Mouse (Mus musculus) left cerebral cortex, adult 6 months (tissue): Measurements from ENCODE around the gene Cox6b1. TPM values are rescaled to one million over a fixed set of nuclear protein-coding genes. Genes with fewer than 3 reads are reported as not detected.

Source experiments
- long read RNA-seq, 2 experiments: library from polyadenylated mRNA; unstranded; transcript quantifications; one replicate each; pipeline ENCODE4 v2.0.0; 2019 to 2020
- polyA plus RNA-seq: library from polyadenylated mRNA; unstranded; fragments of <200 nt; fragmentation: Nextera tagmentation; gene quantifications from 2 replicates; pipeline ENCODE4 v1.2.3, GENCODE M21; 2021

The Cox6b1 gene
- polyA plus RNA-seq = 2,467 and 2,532 TPM in 2 replicates
- long read RNA-seq, experiment 1, transcript Cox6b1-201 (4 exons, 618 nt) = major isoform, 254 of 262 reads
- long read RNA-seq, experiment 1, partial matches to known transcripts = 2 of 262 reads
- long read RNA-seq, experiment 1, other reads (novel, unspliced or antisense) = 6 of 262 reads
- long read RNA-seq, experiment 2, transcript Cox6b1-201 (4 exons, 618 nt) = major isoform, 1,410 of 1,465 reads
- long read RNA-seq, experiment 2, partial matches to known transcripts = 24 of 1,465 reads
- long read RNA-seq, experiment 2, other reads (novel, unspliced or antisense) = 29 of 1,465 reads

GRCm38 (mm10) chr7:30625530-30626384 is at the start of gene Cox6b1:
TSS of gene Cox6b1 (minus strand) at chr7:30626151.

GRCm38 (mm10) chr7:30671480-30671879 is 45.5 kb upstream of the Cox6b1 start, which contains the start of gene Pmis2:
TSS of gene Pmis2 (minus strand) at chr7:30671605.

GRCm38 (mm10) chr7:30664529-30665200 is 38.7 kb upstream of the Cox6b1 start, which contains the start of gene Haus5:
TSS of gene Haus5 (minus strand) at chr7:30664994.

GRCm38 (mm10) chr7:30649591-30650540 is 23.9 kb upstream of the Cox6b1 start, which contains the start of gene Rbm42:
TSS of gene Rbm42 (minus strand) at chr7:30650317.

GRCm38 (mm10) chr7:30635752-30636151 is 9.8 kb upstream of the Cox6b1 start, which contains the start of gene Etv2:
TSS of gene Etv2 (minus strand) at chr7:30635852.

GRCm38 (mm10) chr7:30612654-30613402 is 13.1 kb downstream of the Cox6b1 start, which contains the start of gene Upk1a:
TSS of gene Upk1a (minus strand) at chr7:30612847.

GRCm38 (mm10) chr7:30598786-30599185 is 27.2 kb downstream of the Cox6b1 start, which contains the start of gene Zbtb32:
TSS of gene Zbtb32 (minus strand) at chr7:30598909.

GRCm38 (mm10) chr7:30588676-30589434 is 37.1 kb downstream of the Cox6b1 start, which contains the start of gene Kmt2b:
TSS of gene Kmt2b (minus strand) at chr7:30588726.

Other genes with a start within 250 kb of the Cox6b1 start
- 109 and 120 TPM in 2 replicates for gene Tyrobp, start 212.4 kb downstream of the Cox6b1 start, polyA plus RNA-seq
- 3.4 TPM in 2 replicates for gene Hcst, start 206.3 kb downstream of the Cox6b1 start, polyA plus RNA-seq
- 0.63 and 0.77 TPM in 2 replicates for gene Nfkbid, start 204.4 kb downstream of the Cox6b1 start, polyA plus RNA-seq
- gene Aplp1, start 180.6 kb downstream of the Cox6b1 start, polyA plus RNA-seq = 261 and 1,018 TPM in 2 replicates
- gene Kirrel2, start 168.5 kb downstream of the Cox6b1 start, polyA plus RNA-seq = 2.8 and 3.5 TPM in 2 replicates
- gene Nphs1, start 167.8 kb downstream of the Cox6b1 start, polyA plus RNA-seq = 0.39 and 0.83 TPM in 2 replicates
- not detected in 2 replicates for gene Prodh2, start 132.5 kb downstream of the Cox6b1 start, polyA plus RNA-seq
- gene Arhgap33, start 91.1 kb downstream of the Cox6b1 start, polyA plus RNA-seq = 42.0 and 69.4 TPM in 2 replicates
- 4.9 and 7.6 TPM in 2 replicates for gene Hspb6, start 74.0 kb downstream of the Cox6b1 start, polyA plus RNA-seq
- 0.69 and 2.1 TPM in 2 replicates for gene Proser3, start 73.9 kb downstream of the Cox6b1 start, polyA plus RNA-seq
- gene Lin37, start 66.3 kb downstream of the Cox6b1 start, polyA plus RNA-seq = 54.8 and 66.6 TPM in 2 replicates
- gene U2af1l4, start 62.9 kb downstream of the Cox6b1 start, polyA plus RNA-seq = 108 and 133 TPM in 2 replicates
- 0.67 and 0.75 TPM in 2 replicates for gene Gm49396, start 62.8 kb downstream of the Cox6b1 start, polyA plus RNA-seq
- 187 and 210 TPM in 2 replicates for gene Psenen, start 62.5 kb downstream of the Cox6b1 start, polyA plus RNA-seq
- gene Igflr1, start 60.7 kb downstream of the Cox6b1 start, polyA plus RNA-seq = 0.55 and 1.2 TPM in 2 replicates
- 2.0 and 3.6 TPM in 2 replicates for gene Kmt2b, start 37.4 kb downstream of the Cox6b1 start, polyA plus RNA-seq
- 0.36 TPM in 1 of 2 replicates, not detected in the other for gene Zbtb32, start 27.2 kb downstream of the Cox6b1 start, polyA plus RNA-seq
- gene Upk1a, start 13.3 kb downstream of the Cox6b1 start, polyA plus RNA-seq = 0.13 and 0.23 TPM in 2 replicates
- not detected in 2 replicates for gene Etv2, start 9.7 kb upstream of the Cox6b1 start, polyA plus RNA-seq
- 112 and 122 TPM in 2 replicates for gene Rbm42, start 24.2 kb upstream of the Cox6b1 start, polyA plus RNA-seq
- 3.6 and 4.0 TPM in 2 replicates for gene Haus5, start 38.8 kb upstream of the Cox6b1 start, polyA plus RNA-seq
- not detected in 2 replicates for gene Pmis2, start 45.5 kb upstream of the Cox6b1 start, polyA plus RNA-seq
- gene 2200002J24Rik, start 72.8 kb upstream of the Cox6b1 start, polyA plus RNA-seq = not detected in 2 replicates
- gene Atp4a, start 86.1 kb upstream of the Cox6b1 start, polyA plus RNA-seq = 0.55 and 0.83 TPM in 2 replicates
- gene Tmem147, start 103.4 kb upstream of the Cox6b1 start, polyA plus RNA-seq = 172 and 228 TPM in 2 replicates
- not detected in 2 replicates for gene Gapdhs, start 117.5 kb upstream of the Cox6b1 start, polyA plus RNA-seq
- gene Sbsn, start 125.3 kb upstream of the Cox6b1 start, polyA plus RNA-seq = 7.3 and 9.5 TPM in 2 replicates
- gene Dmkn, start 137.6 kb upstream of the Cox6b1 start, polyA plus RNA-seq = 11.7 and 12.6 TPM in 2 replicates
- not detected in 2 replicates for gene Krtdap, start 161.7 kb upstream of the Cox6b1 start, polyA plus RNA-seq
- not detected in 2 replicates for gene Ffar2, start 197.6 kb upstream of the Cox6b1 start, polyA plus RNA-seq
- 0.06 and 0.16 TPM in 2 replicates for gene Ffar3, start 230.0 kb upstream of the Cox6b1 start, polyA plus RNA-seq
- gene Ffar1, start 235.4 kb upstream of the Cox6b1 start, polyA plus RNA-seq = not detected in 2 replicates